Mouse (Mus musculus) forebrain, postnatal 0 days (tissue): Measurements from ENCODE around the gene Lamc3. TPM values are rescaled to one million over a fixed set of nuclear protein-coding genes. Genes with fewer than 3 reads are reported as not detected.
"Not testable (repeated sequence)": the region's sequence is repeated elsewhere in the genome, so short reads cannot be mapped to it uniquely, and the experiment has no call there.

ENCODE experiments used
- ATAC-seq: fragments of 200-750 bp; cut with Nextera tagmentation; 2 replicates; pipeline ENCODE4 v1.8.0; 2017; ENCODE audit warnings: mild to moderate bottlenecking, moderate library complexity
- DNase-seq: peaks from one replicate; pipeline ENCODE4 v3.0.0-alpha.2; 2015
- H3K27ac ChIP-seq: fragments of 300-500 bp; sonication (generic); 2 replicates; pipeline ENCODE4 v1.5.1; 2014; ENCODE audit warnings: low read depth, mild to moderate bottlenecking, antibody characterized with exemption, low read length, moderate library complexity, mixed read lengths
- H3K27me3 ChIP-seq: fragments of 300-500 bp; sonication (generic); 2 replicates; pipeline ENCODE4 v1.6.1; 2014; ENCODE audit warnings: mild to moderate bottlenecking, low read length, mixed read lengths; ENCODE audit not compliant: insufficient read depth
- H3K36me3 ChIP-seq: fragments of 300-500 bp; sonication (generic); 2 replicates; pipeline ENCODE4 v1.6.1; 2014; ENCODE audit warnings: mild to moderate bottlenecking, moderate library complexity; ENCODE audit not compliant: insufficient read depth
- H3K4me1 ChIP-seq: fragments of 300-500 bp; sonication (generic); 2 replicates; pipeline ENCODE4 v1.6.1; 2014; ENCODE audit warnings: antibody characterized with exemption; ENCODE audit not compliant: insufficient read depth
- H3K4me2 ChIP-seq: fragments of 300-500 bp; sonication (generic); 2 replicates; pipeline ENCODE4 v1.6.1; 2014; ENCODE audit warnings: low read depth, mild to moderate bottlenecking, moderate library complexity
- H3K4me3 ChIP-seq: fragments of 300-500 bp; sonication (generic); 2 replicates; pipeline ENCODE4 v1.5.1; 2014; ENCODE audit warnings: low read depth, low read length, mixed read lengths
- H3K9ac ChIP-seq: fragments of 300-500 bp; sonication (generic); 2 replicates; pipeline ENCODE4 v1.6.1; 2014; ENCODE audit warnings: mild to moderate bottlenecking
- H3K9me3 ChIP-seq: fragments of 300-500 bp; sonication (generic); 2 replicates; pipeline ENCODE4 v1.6.1; 2016; ENCODE audit warnings: low read length
- CTCF ChIP-seq: sonication (generic); IDR thresholded peaks from 2 replicates; pipeline ENCODE4 v1.5.1; 2016; ENCODE audit warnings: antibody characterized with exemption, control low read depth, low read depth
- WGBS: fragments of 180-500 bp; shearing (Covaris S2); extraction: QIAGEN DNeasy Blood & Tissue Kit; methylation state at CpG from one replicate; pipeline ENCODE4 v1.1.7; 2014; 5-methylcytosine and 5-hydroxymethylcytosine counted together
- polyA plus RNA-seq: library from polyadenylated mRNA; unstranded; fragments of >200 nt; fragmentation: Nextera tagmentation; extraction: Ambion mirVana; gene quantifications from 2 replicates; pipeline ENCODE4 v1.2.1, GENCODE M21; 2015
- total RNA-seq: library from RNA; depleted of rRNA; stranded (reverse); fragments of >200 nt; gene quantifications from 2 replicates; pipeline ENCODE4 v1.2.3, GENCODE M21; 2014

Gene Lamc3
- total and polyA plus RNA-seq, 2 experiments from 2014 or later = 2.5 to 11.0 TPM

DNA sequence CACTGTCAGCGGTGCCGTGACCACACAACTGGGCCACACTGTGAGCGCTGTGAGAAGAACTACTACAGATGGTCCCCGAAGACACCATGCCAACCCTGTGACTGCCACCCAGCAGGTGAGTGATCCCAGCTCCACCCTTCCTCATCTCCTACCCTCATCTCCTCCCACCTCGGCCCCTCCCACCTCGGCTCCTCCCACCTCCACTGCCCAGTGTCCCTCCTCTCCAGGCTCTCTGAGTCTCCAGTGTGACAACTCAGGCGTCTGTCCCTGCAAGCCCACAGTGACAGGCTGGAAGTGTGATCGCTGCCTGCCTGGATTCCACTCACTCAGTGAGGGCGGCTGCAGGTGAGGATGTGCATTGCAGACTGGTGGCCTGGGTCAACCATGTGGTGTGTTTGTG, 18.6 kb downstream of the Lamc3 start:
- Histone ChIP-seq H3K4me3 (no peak overlapping the region), H3K9ac (no peak overlapping the region), H3K36me3 (no peaks in the 10 kb centered on the region), H3K27me3 (no peaks in the 10 kb centered on the region), H3K9me3 (no peaks in the 10 kb centered on the region), H3K4me1 (no peaks in the 10 kb centered on the region), H3K4me2 (no peak overlapping the region), H3K27ac (no peak overlapping the region)
- no peak for DNase-seq
- TF ChIP-seq CTCF = no peak
- ATAC-seq = no peak
- WGBS = 54% methylated on average over 9 of the region's 9 CpGs

DNA sequence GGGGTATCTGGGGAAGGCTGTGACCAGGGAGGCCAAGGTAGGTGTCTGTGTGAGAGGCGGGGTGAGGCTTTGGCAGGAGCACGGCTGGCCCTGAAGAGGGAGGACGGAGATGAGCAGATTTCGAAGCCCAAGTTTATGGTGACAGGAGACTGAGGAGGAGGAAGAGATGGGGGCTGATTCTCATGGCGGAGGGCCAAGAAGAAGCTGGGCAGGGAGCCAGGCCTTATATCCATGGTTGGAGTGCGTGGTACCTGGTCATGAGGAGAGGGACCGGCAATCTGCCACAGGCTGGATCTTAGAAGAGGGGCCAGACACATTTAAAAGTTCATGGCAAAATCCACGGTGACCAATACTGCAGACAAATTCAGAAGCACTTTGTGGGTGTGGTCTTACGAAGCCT, 19.3 kb downstream of the Lamc3 start:
- ATAC-seq (no peak), DNase-seq (no peak)
- Histone ChIP-seq H3K9me3 (no peaks in the 10 kb centered on the region), H3K4me2 (no peak overlapping the region), H3K27me3 (no peaks in the 10 kb centered on the region), H3K4me3 (no peak overlapping the region), H3K36me3 (no peaks in the 10 kb centered on the region), H3K9ac (no peak overlapping the region), H3K4me1 (no peaks in the 10 kb centered on the region), H3K27ac (no peak overlapping the region)
- 68% methylated on average over 9 of the region's 9 CpGs for WGBS
- TF ChIP-seq CTCF = no peak

DNA sequence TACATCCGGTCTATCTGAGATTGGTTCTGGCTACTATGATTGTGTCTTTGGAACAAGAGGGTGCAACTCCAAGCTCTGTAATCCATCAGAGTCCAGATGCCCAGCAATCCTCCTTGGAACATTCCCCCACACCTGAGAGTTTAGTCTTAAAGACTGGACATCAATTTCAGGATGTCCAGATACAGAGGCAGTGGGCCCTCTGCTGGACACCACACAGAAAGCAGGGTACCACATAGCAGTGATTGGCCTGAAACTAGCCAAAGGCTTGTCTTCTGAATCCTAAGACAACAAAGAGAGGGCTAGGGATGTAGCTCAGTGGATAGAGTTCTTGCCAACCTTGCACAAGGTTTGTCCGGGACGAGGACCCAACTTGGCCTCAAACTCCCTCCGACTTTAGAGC, 25.5 kb downstream of the Lamc3 start:
- Histone ChIP-seq H3K36me3 (no peaks in the 10 kb centered on the region), H3K9me3 (no peaks in the 10 kb centered on the region), H3K4me2 (no peak overlapping the region), H3K27me3 (no peaks in the 10 kb centered on the region), H3K4me1 (no peaks in the 10 kb centered on the region), H3K4me3 (no peak overlapping the region), H3K9ac (no peak overlapping the region), H3K27ac (no peak overlapping the region)
- DNase-seq = peak; percentile 29
- no peak for ATAC-seq
- WGBS = 69% methylated on average over 4 of the region's 4 CpGs
- peak; percentile 71 for TF ChIP-seq CTCF

DNA sequence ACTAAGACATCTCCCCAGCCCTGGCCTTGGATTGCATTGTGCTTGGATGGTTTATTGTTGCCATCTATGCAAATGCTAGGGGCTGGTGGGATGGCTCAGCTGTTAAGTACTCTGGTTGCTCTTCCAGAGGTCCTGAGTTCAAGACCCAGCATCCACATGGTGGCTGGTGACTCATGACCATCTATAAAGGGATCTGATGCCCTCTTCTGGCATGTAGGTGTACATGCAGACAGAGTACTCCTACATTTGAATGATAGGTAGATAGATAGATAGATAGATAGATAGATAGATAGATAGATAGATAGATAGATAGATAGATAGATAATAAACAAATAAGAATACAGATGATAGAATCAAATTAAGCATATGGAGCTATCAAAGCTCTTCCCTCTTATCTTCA, 27.1 kb downstream of the Lamc3 start:
- H3K36me3 ChIP-seq, ATAC-seq, H3K4me3 ChIP-seq, DNase-seq, H3K27ac ChIP-seq, H3K4me1 ChIP-seq, H3K9me3 ChIP-seq, H3K27me3 ChIP-seq, H3K4me2 ChIP-seq, H3K9ac ChIP-seq: not testable (repeated sequence)
- peak; percentile 49; the same call in 1 of the 2 replicates for TF ChIP-seq CTCF

DNA sequence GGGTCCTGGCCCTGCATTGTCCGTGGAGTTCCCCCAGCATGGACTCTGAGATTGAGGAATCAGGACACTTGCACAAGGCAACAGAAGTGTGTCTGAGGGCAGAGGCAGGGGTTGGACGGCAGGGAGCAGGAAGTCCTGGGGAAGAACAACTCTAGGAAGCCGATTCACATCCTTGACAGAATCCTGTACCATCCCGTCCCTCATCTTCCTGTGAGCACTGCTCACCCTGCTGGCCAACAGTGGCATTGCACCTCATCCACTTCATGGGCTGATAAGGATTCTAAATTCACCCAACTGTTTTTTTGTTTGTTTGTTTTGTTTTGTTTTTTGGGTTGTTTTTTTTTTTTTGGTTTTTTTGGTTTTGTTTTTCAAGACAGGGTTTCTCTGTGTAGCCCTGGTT, 28.0 kb downstream of the Lamc3 start:
- DNase-seq (peak; percentile 87), ATAC-seq (peak; percentile 58)
- no peaks in the 10 kb centered on the region for H3K27me3 ChIP-seq
- H3K4me1 ChIP-seq = no peaks in the 10 kb centered on the region
- no peak overlapping the region for H3K4me3 ChIP-seq
- no peaks in the 10 kb centered on the region for H3K9me3 ChIP-seq
- H3K27ac ChIP-seq = no peak overlapping the region
- peak; percentile 97 for TF ChIP-seq CTCF
- no peaks in the 10 kb centered on the region for H3K36me3 ChIP-seq
- H3K9ac ChIP-seq = no peak overlapping the region
- 20% methylated on average over 4 of the region's 4 CpGs for WGBS
- H3K4me2 ChIP-seq = no peak overlapping the region

DNA sequence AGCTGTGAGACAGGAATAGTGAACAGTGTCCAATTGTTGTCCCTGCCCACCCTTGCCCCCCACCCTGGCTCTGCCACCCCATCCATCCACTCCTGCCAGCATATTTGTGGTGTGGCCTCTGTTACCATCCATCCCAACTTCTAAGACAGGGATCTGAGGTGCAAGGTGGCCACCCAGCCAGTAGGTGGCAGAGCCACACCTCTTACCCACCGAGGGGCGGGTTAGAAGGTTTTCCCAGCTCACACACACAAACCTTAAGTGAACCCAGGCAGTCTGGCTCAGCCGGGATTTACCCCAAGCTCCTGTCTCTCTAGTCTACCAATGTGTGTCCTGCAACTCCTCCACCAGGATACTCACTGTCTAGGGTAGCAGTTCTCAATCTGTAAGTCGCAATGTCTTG, 30.5 kb downstream of the Lamc3 start:
- WGBS = 28% methylated on average over 4 of the region's 4 CpGs
- Histone ChIP-seq H3K9me3 (no peaks in the 10 kb centered on the region), H3K4me2 (no peak overlapping the region), H3K27ac (no peak overlapping the region), H3K27me3 (no peaks in the 10 kb centered on the region), H3K36me3 (no peaks in the 10 kb centered on the region), H3K4me1 (no peaks in the 10 kb centered on the region), H3K4me3 (no peak overlapping the region), H3K9ac (no peak overlapping the region)
- TF ChIP-seq CTCF = peak; percentile 56
- no peak for DNase-seq
- 0 out of 2 replicates have a peak, but pooled peaks have one; percentile 16 for ATAC-seq

DNA sequence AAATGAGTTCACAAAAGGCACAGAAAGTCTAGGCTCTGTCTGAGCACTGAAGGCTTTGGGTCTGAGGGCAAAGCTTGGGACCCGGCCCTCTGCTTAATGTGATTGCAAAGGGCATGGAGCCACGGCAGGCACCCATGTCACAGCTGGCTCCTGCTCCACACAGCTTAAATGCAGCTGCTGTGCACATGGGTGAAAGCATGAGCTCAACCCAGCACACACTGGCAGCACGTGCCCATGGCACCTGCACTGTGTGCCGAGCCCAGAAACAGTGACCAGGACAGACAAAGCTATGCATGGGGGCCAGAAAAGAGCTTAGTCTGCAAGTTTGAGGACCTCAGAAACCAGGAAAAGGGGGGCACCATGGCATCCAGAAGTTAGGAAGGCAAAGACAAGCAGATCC, 36.6 kb downstream of the Lamc3 start:
- no peaks in the 10 kb centered on the region for H3K27me3 ChIP-seq
- no peak overlapping the region for H3K4me2 ChIP-seq
- no peak for DNase-seq
- no peaks in the 10 kb centered on the region for H3K4me1 ChIP-seq
- H3K4me3 ChIP-seq = no peak overlapping the region
- no peak for ATAC-seq
- TF ChIP-seq CTCF = no peak
- H3K36me3 ChIP-seq = no peaks in the 10 kb centered on the region
- no peak overlapping the region for H3K9ac ChIP-seq
- 80% methylated on average over 4 of the region's 4 CpGs for WGBS
- no peak overlapping the region for H3K27ac ChIP-seq
- H3K9me3 ChIP-seq = no peaks in the 10 kb centered on the region

DNA sequence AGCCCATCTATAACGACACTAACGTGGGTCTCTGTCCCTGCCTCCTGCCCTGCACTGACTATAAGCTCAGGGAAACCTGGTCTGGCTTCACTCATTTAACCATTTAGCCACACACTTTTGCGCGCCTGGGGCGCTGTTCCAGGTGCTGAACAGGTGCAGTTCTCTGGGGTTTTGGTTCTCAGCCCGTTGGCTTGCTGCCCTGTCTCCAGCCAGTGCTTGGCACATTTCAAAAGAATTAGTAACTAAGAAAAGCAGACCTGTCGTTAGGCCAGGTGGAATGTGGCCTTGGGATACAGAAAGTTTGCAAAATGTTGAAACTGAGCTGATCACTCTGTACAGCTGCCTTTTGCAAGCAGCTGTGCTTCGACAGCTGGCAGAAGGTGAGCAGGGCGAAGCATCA, 37.7 kb downstream of the Lamc3 start:
- Histone ChIP-seq H3K9ac (no peak overlapping the region), H3K4me2 (no peak overlapping the region), H3K27me3 (no peaks in the 10 kb centered on the region), H3K36me3 (no peaks in the 10 kb centered on the region), H3K27ac (no peak overlapping the region), H3K4me1 (no peaks in the 10 kb centered on the region), H3K9me3 (no peaks in the 10 kb centered on the region), H3K4me3 (no peak overlapping the region)
- 25% methylated on average over 9 of the region's 9 CpGs for WGBS
- ATAC-seq (no peak), DNase-seq (no peak)
- TF ChIP-seq CTCF = no peak
